Mouse (Mus musculus): ENCODE results near the gene Suclg1.

Gene Suclg1

GRCm38 (mm10) chr6:73248237-73249048 is at the start of gene Suclg1:
TSS of gene Suclg1 (plus strand) at chr6:73248382.
- under 1% methylated on average over 57 of the region's 58 CpGs for WGBS

GRCm38 (mm10) chr6:73203724-73204123 is 44.5 kb upstream of the Suclg1 start:
- 70% methylated on average over 2 of the region's 2 CpGs for WGBS

- WGBS = 85% methylated on average over 4 of the region's 4 CpGs
Observed at GRCm38 (mm10) chr6:73204937-73205336, 43.2 kb upstream of the Suclg1 start.

- 57% methylated on average over 6 of the region's 6 CpGs for WGBS
Observed at GRCm38 (mm10) chr6:73209598-73209997, 38.6 kb upstream of the Suclg1 start.

- 83% methylated on average over 4 of the region's 4 CpGs for WGBS
Observed at GRCm38 (mm10) chr6:73210445-73210972, 37.7 kb upstream of the Suclg1 start.

- WGBS = 88% methylated on average over 3 of the region's 3 CpGs
Observed at GRCm38 (mm10) chr6:73211036-73211435, 37.1 kb upstream of the Suclg1 start.

- WGBS = 30% methylated on average over 25 of the region's 25 CpGs
Observed at GRCm38 (mm10) chr6:73221189-73221957, 26.8 kb upstream of the Suclg1 start, which contains the start of gene Dnah6. TSS of gene Dnah6 (minus strand) at chr6:73221651.

- WGBS = 27% methylated on average over 23 of the region's 23 CpGs
Observed at GRCm38 (mm10) chr6:73221958-73222735, 26.0 kb upstream of the Suclg1 start.

GRCm38 (mm10) chr6:73222841-73223526 is 25.2 kb upstream of the Suclg1 start:
- WGBS = 27% methylated on average over 10 of the region's 10 CpGs

- WGBS = 40% methylated on average over 10 of the region's 10 CpGs
Observed at GRCm38 (mm10) chr6:73227376-73228158, 20.6 kb upstream of the Suclg1 start.

- 49% methylated on average over 4 of the region's 4 CpGs for WGBS
Observed at GRCm38 (mm10) chr6:73228408-73228807, 19.8 kb upstream of the Suclg1 start.

- 75% methylated on average over 3 of the region's 3 CpGs for WGBS
Observed at GRCm38 (mm10) chr6:73228881-73229280, 19.3 kb upstream of the Suclg1 start.

GRCm38 (mm10) chr6:73232152-73232584 is 16.0 kb upstream of the Suclg1 start:
- whole genome bisulfite sequencing = 78% methylated on average over 12 of the region's 12 CpGs

GRCm38 (mm10) chr6:73233202-73233726 is 14.9 kb upstream of the Suclg1 start:
- WGBS = 94% methylated on average over 6 of the region's 6 CpGs

GRCm38 (mm10) chr6:73234302-73234900 is 13.8 kb upstream of the Suclg1 start:
- 46% methylated on average over 6 of the region's 6 CpGs for WGBS

- 58% methylated on average over 3 of the region's 3 CpGs for WGBS
Observed at GRCm38 (mm10) chr6:73235650-73236049, 12.5 kb upstream of the Suclg1 start.

- WGBS = 74% methylated on average over 2 of the region's 2 CpGs
Observed at GRCm38 (mm10) chr6:73246821-73247220, 1.4 kb upstream of the Suclg1 start.

GRCm38 (mm10) chr6:73247452-73247851 is 730 bp upstream of the Suclg1 start:
- 44% methylated on average over 4 of the region's 4 CpGs for WGBS

GRCm38 (mm10) chr6:73249049-73249422 is 854 bp downstream of the Suclg1 start:
- WGBS = 1% methylated on average over 12 of the region's 12 CpGs

GRCm38 (mm10) chr6:73249851-73250250 is 1.7 kb downstream of the Suclg1 start:
- 41% methylated on average over 4 of the region's 4 CpGs for WGBS
